Mouse (Mus musculus) liver, embryonic 12.5 days (tissue): Measurements from ENCODE around the gene Pml. TPM values are rescaled to one million over a fixed set of nuclear protein-coding genes. Genes with fewer than 3 reads are reported as not detected.
"Not testable (repeated sequence)": the region's sequence is repeated elsewhere in the genome, so short reads cannot be mapped to it uniquely, and the experiment has no call there.

Experiments
- ATAC-seq: fragments of 200-750 bp; cut with Nextera tagmentation; 2 replicates; pipeline ENCODE4 v1.8.0; 2017; ENCODE audit warnings: moderate number of reproducible peaks, mild to moderate bottlenecking, moderate library complexity
- H3K27ac ChIP-seq: fragments of 300-500 bp; sonication (generic); 2 replicates; pipeline ENCODE4 v1.5.1; 2016; ENCODE audit warnings: mild to moderate bottlenecking
- H3K27me3 ChIP-seq: fragments of 300-500 bp; sonication (generic); replicated peaks from 2 replicates; pipeline ENCODE4 v1.6.1; 2016; ENCODE audit warnings: mild to moderate bottlenecking, moderate library complexity
- H3K36me3 ChIP-seq: fragments of 300-500 bp; sonication (generic); 2 replicates; pipeline ENCODE4 v1.6.1; 2016; ENCODE audit warnings: mild to moderate bottlenecking, moderate library complexity
- H3K4me1 ChIP-seq: fragments of 300-500 bp; sonication (generic); 2 replicates; pipeline ENCODE4 v1.6.1; 2016
- H3K4me2 ChIP-seq: fragments of 300-500 bp; sonication (generic); 2 replicates; pipeline ENCODE4 v1.6.1; 2016; ENCODE audit warnings: mild to moderate bottlenecking, moderate library complexity
- H3K4me3 ChIP-seq: fragments of 300-500 bp; sonication (generic); 2 replicates; pipeline ENCODE4 v1.5.1; 2016; ENCODE audit warnings: mild to moderate bottlenecking, moderate library complexity
- H3K9ac ChIP-seq: fragments of 300-500 bp; sonication (generic); 2 replicates; pipeline ENCODE4 v1.6.1; 2016; ENCODE audit warnings: mild to moderate bottlenecking, moderate library complexity
- H3K9me3 ChIP-seq: fragments of 300-500 bp; sonication (generic); replicated peaks from 2 replicates; pipeline ENCODE4 v1.6.1; 2016; ENCODE audit warnings: mild to moderate bottlenecking, moderate library complexity
- WGBS: fragments of 180-500 bp; shearing (Covaris S2); methylation state at CpG from one replicate; pipeline ENCODE4 v1.1.7; 2016; ENCODE audit not compliant: insufficient replicate concordance; 5-methylcytosine and 5-hydroxymethylcytosine counted together
- polyA plus RNA-seq: library from polyadenylated mRNA; unstranded; fragments of >200 nt; fragmentation: Nextera tagmentation; extraction: Ambion mirVana; gene quantifications from 2 replicates; pipeline ENCODE4 v1.2.1, GENCODE M21; 2016

Gene Pml
- polyA plus RNA-seq, 1 experiment from 2014 or later: 24.4 TPM

- 41% methylated on average over 3 of the region's 3 CpGs for WGBS
- no peak for ATAC-seq
- no peak overlapping the region for H3K4me2 ChIP-seq
Measured at GRCm38 (mm10) chr9:58270081-58270480, 20.5 kb upstream of the Pml start.

DNA sequence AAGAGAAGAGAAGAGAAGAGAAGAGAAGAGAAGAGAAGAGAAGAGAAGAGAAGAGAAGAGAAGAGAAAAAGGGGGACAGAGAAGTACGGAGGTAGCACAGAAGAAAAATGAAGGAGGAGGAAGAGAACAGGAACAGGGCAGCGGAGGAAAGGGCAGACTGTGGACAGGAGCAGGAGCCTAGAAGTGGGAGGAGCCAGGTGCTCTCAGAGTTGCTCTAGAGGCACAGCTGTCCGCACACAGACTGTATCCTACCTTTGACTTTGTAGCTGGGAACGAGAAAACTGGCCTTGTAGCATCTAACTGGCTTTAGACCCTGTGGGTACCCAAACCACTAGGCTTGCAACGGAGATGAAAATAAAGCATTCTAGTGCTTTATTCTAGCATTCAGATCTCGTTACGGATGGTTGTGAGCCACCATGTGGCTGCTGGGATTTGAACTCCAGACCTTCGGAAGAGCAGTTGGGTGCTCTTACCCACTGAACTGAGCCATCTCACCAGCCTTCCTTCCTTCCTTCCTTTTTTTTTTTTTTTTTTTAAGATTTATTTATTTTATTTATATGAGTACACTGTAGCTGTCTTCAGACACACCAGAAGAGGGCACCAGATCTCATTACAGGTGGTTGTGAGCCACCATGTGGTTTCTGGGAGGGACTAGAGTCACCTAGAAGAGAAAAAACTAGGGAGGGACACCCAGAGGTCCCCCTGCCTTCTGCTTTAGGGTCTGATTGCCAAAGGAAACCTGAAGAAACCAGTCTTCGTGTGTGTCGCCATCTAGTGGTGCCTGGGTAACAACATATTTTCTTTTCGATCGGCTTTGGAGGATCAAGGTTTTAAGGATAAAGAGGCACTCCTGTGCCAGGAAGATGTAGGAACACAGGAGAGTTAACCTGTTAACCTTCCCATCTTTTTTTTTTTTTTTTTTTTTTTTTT, 19.1 kb upstream of the Pml start:
- Histone ChIP-seq H3K4me2 (no peak overlapping the region), H3K9me3 (no peaks in the 10 kb centered on the region), H3K27me3 (no peaks in the 10 kb centered on the region), H3K9ac (no peak overlapping the region), H3K4me1 (peaks cover 25% of the 10 kb centered on the region), H3K36me3 (no peaks in the 10 kb centered on the region), H3K27ac (no peak overlapping the region), H3K4me3 (no peak overlapping the region)
- no peak for ATAC-seq
- WGBS: 36% methylated on average over 12 of the region's 12 CpGs

More at GRCm38 (mm10) chr9:58270081-58270480, 20.5 kb upstream of the Pml start:
- no peaks in the 10 kb centered on the region for H3K36me3 ChIP-seq
- no peak overlapping the region for H3K27ac ChIP-seq
- no peaks in the 10 kb centered on the region for H3K27me3 ChIP-seq
- no peak overlapping the region for H3K4me3 ChIP-seq
- H3K9ac ChIP-seq: no peak overlapping the region
- H3K4me1 ChIP-seq: peaks cover 33% of the 10 kb centered on the region
- no peaks in the 10 kb centered on the region for H3K9me3 ChIP-seq

GRCm38 (mm10) chr9:58267046-58267445, 17.5 kb upstream of the Pml start:
- no peak for ATAC-seq
- Histone ChIP-seq H3K27me3 (no peaks in the 10 kb centered on the region), H3K4me2 (no peak overlapping the region), H3K36me3 (peaks cover 7% of the 10 kb centered on the region; the same call in 1 of the 2 replicates), H3K9ac (no peak overlapping the region), H3K4me1 (peaks cover 25% of the 10 kb centered on the region), H3K4me3 (no peak overlapping the region), H3K9me3 (no peaks in the 10 kb centered on the region), H3K27ac (peak overlapping the region; percentile 63)
- 57% methylated on average over 3 of the region's 3 CpGs for WGBS

DNA sequence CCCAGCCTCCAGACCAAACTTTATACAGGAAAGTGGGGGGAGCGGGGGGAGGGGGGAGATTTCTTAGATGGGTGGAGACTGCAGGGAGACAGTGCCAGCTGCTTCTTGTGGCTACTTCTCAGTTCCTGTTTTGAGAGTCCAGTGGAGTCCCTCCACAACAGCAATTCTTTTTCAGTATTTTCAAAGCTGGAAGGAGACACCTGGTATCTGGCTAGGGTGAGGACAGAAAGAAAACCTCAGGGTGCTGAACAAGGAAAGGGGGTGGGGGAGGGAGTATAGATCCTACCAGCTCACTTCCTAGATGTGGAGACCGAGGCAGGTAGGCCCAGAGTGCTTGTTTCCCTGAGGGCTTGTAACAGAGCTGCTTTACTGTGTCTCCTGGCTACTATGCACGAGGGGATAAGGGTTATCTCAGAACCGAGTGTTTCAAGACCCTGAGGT, 17.0 kb upstream of the Pml start:
- 13% methylated on average over 4 of the region's 4 CpGs for WGBS
- Histone ChIP-seq H3K27ac (peak overlapping the region; percentile 63), H3K27me3 (no peaks in the 10 kb centered on the region), H3K36me3 (peaks cover 11% of the 10 kb centered on the region; the same call in 1 of the 2 replicates), H3K4me3 (no peak overlapping the region), H3K4me1 (peaks cover 25% of the 10 kb centered on the region), H3K9me3 (no peaks in the 10 kb centered on the region), H3K4me2 (no peak overlapping the region), H3K9ac (no peak overlapping the region)
- no peak for ATAC-seq

DNA sequence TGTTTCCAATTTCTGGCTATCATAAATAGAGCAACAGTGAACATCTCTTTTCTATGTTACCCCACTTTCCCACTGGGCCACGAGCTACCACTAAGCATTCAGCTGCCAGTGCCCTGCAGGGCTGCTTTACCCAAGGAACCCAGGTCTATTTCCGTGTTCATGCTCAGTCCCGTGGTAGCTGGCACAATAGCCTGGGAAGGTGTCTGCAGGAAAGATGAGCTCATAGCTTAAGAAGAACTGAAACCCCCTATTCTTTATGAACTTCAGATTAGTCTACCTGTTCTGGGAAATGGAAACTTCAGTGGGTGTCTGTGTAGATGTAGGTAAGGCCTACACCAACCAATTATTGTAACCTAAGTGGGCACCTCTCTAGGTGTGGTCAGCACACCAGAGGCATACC, 15.8 kb upstream of the Pml start:
- 55% methylated on average over 3 of the region's 3 CpGs for WGBS

GRCm38 (mm10) chr9:58262507-58262906, 12.9 kb upstream of the Pml start:
- peaks cover 20% of the 10 kb centered on the region for H3K4me1 ChIP-seq
- ATAC-seq: no peak
- H3K9me3 ChIP-seq: no peaks in the 10 kb centered on the region
- H3K27me3 ChIP-seq: no peaks in the 10 kb centered on the region
- WGBS: 87% methylated on average over 5 of the region's 5 CpGs
- no peak overlapping the region for H3K9ac ChIP-seq
- peaks cover 22% of the 10 kb centered on the region for H3K36me3 ChIP-seq
- H3K4me3 ChIP-seq: no peak overlapping the region
- H3K4me2 ChIP-seq: no peak overlapping the region
- no peak overlapping the region for H3K27ac ChIP-seq

More for the DNA sequence above, 15.8 kb upstream of the Pml start:
- Histone ChIP-seq H3K27me3 (no peaks in the 10 kb centered on the region), H3K9ac (no peak overlapping the region), H3K4me2 (no peak overlapping the region), H3K27ac (no peak overlapping the region), H3K36me3 (peaks cover 13% of the 10 kb centered on the region; the same call in 1 of the 2 replicates), H3K9me3 (no peaks in the 10 kb centered on the region), H3K4me1 (peaks cover 25% of the 10 kb centered on the region), H3K4me3 (no peak overlapping the region)
- ATAC-seq: no peak

DNA sequence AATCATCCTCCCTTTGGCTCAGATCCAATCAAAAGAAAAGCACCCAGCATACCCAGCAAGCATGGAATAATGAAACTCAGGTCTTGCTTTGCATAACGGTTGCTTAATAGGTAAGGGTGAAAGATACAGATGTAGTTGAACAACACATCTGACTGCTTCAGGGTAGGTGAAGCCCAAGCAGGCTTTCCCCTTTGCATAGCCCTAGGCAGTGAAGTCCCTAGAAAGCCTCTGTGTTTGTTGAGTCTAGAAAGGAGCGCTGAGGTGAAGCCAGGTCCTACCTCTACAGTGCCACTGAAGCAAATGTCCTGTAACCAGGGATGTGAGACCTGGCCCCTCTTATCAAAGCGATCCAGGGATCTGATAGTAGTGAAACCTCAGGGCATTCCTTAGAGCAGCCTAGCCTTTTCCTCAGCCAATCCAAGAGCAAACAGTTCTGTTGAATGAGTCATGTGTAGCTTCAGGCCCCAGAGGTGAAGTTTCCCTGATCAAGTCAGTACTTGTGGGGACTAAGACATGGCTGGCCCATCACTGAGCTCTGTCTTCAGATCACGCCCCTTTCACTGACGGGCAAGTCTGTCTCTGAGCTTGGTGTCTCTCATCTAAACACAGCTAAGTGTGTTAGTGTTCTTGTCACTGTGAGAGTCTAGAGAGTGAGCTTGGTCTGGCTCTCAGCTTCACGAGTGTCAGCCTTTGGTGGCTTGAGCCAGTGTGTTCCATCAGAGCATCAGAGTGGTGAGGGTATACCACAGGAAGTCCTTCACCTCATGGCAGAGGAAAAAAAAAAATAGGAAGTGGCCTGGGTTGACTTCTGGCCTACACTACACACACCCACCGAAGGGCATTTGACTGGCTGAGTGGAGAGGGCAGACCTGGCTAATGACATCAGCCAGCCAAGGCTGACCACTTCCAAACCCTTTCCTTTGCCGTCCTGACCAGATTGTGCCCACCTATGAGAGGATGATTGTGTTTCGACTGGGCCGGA, 6.4 kb upstream of the Pml start:
- Histone ChIP-seq H3K9me3 (no peaks in the 10 kb centered on the region), H3K27ac (peak overlapping the region; percentile 9; the same call in 1 of the 2 replicates), H3K9ac (no peak overlapping the region), H3K4me3 (no peak overlapping the region), H3K36me3 (peaks cover 9% of the 10 kb centered on the region; the same call in 1 of the 2 replicates), H3K27me3 (no peaks in the 10 kb centered on the region), H3K4me2 (no peak overlapping the region), H3K4me1 (peaks cover 31% of the 10 kb centered on the region)
- ATAC-seq: no peak
- WGBS: 56% methylated on average over 10 of the region's 10 CpGs

DNA sequence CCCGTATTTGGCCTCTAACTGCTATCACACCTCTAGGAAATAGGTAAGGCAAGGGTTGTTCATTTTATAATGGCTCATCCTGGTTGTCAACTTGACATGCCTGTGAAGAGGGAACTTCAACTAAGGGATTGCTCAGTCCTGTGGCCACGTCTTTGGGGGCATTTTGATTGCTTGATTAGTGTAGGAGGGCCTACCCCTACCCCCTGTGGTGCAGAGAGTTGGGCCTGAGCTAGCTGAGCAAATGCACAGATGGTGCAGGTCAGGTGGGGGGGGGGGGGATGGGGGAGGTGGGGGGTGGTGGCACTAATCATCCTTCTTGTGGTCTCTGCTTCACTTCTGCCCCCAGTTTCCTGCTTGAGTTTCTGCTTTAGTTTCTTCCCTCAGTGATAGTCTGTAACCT, 5.5 kb upstream of the Pml start:
- WGBS: 48% methylated on average over 2 of the region's 2 CpGs
- peaks cover 6% of the 10 kb centered on the region; the same call in 1 of the 2 replicates for H3K36me3 ChIP-seq
- no peak for ATAC-seq
- no peaks in the 10 kb centered on the region for H3K9me3 ChIP-seq
- no peak overlapping the region for H3K4me2 ChIP-seq
- peak overlapping the region; percentile 37; the same call in 1 of the 2 replicates for H3K9ac ChIP-seq
- H3K27me3 ChIP-seq: no peaks in the 10 kb centered on the region
- peaks cover 39% of the 10 kb centered on the region for H3K4me1 ChIP-seq
- H3K27ac ChIP-seq: no peak overlapping the region
- H3K4me3 ChIP-seq: no peak overlapping the region

GRCm38 (mm10) chr9:58253805-58254122, 4.2 kb upstream of the Pml start:
- not testable (repeated sequence) for H3K36me3 ChIP-seq, H3K27me3 ChIP-seq, H3K9me3 ChIP-seq, ATAC-seq
- H3K4me1 ChIP-seq: peaks cover 46% of the 10 kb centered on the region
- peak overlapping the region; percentile 85 for H3K27ac ChIP-seq
- H3K9ac ChIP-seq: peak overlapping the region; percentile 78
- peak overlapping the region; percentile 90 for H3K4me2 ChIP-seq
- WGBS: 57% methylated on average over 5 of the region's 5 CpGs
- peak overlapping the region; percentile 70 for H3K4me3 ChIP-seq

DNA sequence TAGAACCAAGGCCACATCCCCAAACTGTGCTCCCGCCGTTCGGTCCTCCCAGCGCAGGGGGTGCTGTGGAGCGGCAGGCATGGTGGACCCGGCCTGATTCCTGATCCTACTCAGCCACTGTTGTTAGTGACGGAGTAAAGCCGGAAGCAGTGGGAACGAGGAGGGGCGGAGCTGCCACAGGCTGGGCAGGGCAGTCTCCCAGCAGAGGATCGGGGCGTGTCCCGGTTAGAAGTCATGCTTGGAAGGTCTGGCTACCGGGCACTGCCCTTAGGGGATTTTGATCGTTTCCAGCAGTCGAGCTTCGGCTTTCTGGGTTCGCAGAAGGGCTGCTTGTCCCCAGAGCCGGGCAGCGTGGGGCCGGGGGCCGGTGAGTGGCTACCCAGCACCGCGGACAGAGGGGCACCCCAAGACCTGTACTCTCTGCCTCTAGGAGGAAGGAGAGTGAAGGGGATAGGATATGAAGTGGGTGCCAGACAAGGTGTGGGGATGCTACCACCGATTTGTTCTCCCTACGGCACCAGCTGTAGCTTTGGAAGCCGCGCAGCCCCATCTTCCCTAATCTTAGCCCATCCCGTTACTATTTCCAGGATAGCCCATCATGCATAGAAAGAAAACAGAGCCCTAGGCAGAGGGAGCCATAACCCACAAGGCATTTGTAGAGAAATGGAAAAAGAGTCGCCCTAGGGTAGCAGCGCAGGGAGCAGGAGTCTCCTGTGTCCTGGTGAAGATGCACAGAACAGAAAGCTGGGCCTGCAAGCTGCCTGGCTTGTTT, 3.6 kb upstream of the Pml start, which contains the start of gene Stoml1:
Gene Stoml1, plus strand, starts transcription at position 132 of the 772 bp plus-strand sequence.
- WGBS: 1% methylated on average over 31 of the region's 31 CpGs
- H3K27ac ChIP-seq: peak within 1 kb of the TSS; percentile 85
- H3K4me2 ChIP-seq: peak within 1 kb of the TSS; percentile 90
- peaks cover 51% of the 10 kb centered on the region for H3K4me1 ChIP-seq
- H3K9ac ChIP-seq: peak within 1 kb of the TSS; percentile 78
- peak within 1 kb of the TSS; percentile 70 for H3K4me3 ChIP-seq
- H3K36me3 ChIP-seq: 0 out of 2 replicates have a peak, but pooled peaks cover 3% of the 10 kb centered on the region
- ATAC-seq: peak; percentile 94
- H3K27me3 ChIP-seq: no peaks in the 10 kb centered on the region
- H3K9me3 ChIP-seq: no peaks in the 10 kb centered on the region

DNA sequence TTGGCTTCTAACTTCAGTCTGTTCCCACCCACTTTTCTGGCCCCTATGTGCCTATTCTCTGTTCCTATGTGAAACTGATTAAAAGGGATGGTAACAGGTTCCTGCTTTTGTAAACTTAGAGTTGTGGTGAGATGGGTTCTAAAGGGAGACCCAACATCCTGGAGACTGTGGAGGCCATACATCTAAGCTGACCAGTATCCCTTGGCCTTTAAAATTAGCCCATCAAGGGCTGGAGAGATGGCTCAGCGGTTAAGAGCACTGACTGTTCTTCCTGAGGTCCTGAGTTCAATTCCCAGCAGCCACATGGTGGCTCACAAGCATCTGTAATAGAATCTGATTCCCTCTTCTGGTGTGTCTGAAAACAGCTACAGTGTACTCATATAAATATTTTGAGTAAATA, 1.1 kb upstream of the Pml start:
- WGBS: 77% methylated on average over 1 of the region's 1 CpGs
- Histone ChIP-seq H3K36me3 (peaks cover 12% of the 10 kb centered on the region), H3K27ac (peak overlapping the region; percentile 96), H3K4me1 (peaks cover 64% of the 10 kb centered on the region)
- H3K9ac ChIP-seq, H3K4me3 ChIP-seq, H3K9me3 ChIP-seq, H3K27me3 ChIP-seq, ATAC-seq, H3K4me2 ChIP-seq: not testable (repeated sequence)
